Mouse (Mus musculus): ENCODE data around the gene Hjurp. TPM values are rescaled to one million over a fixed set of nuclear protein-coding genes. Genes with fewer than 3 reads are reported as not detected.

The Hjurp gene
- polyA plus RNA-seq, 2 experiments: 38.0 to 61.0 TPM

DNA sequence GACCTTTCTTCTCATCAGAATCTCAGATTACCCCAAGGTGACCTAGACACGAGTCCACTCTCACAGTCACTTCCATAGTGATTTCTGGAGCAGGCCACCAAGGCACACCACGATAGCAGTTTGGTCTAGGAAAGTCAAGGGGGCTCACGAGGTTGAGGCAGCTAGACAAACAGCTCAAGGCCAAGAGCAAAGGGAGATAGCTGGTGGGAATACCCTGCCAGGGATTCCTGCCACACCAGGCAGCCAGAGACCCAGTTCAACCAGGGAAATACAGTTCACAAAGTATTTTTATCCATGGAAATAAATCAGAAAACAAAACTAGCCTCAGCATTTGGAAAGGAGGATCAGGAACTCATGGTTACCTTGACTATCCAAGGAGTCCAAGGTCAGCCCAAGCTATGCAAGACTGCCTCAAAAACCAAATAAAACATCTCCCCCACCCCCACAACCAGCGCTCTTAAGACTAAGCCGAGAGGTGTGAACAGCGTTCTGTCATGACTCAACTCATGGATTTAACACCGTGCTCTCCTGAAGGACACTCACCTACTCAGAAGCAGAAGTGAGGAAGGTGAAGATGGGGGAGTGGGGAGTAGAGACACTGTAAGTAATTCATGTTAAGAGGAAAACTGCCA is 13.1 kb downstream of the Hjurp start:
- no peak overlapping the region for H3K4me2 ChIP-seq (ENCODE audit: low read depth)
- no peak overlapping the region for H3K27ac ChIP-seq
- DNase-seq (ENCODE audit: low read depth in 3 of 3, low spot score in 3 of 3) (no peak), ATAC-seq (ENCODE audit: insufficient read depth) (no peak)
- H3K4me1 ChIP-seq (replicated peaks; ENCODE audit: control insufficient read depth in 2 of 2, insufficient read depth in 2 of 2, low read length in 1 of 2): peaks cover 6 to 31% of the 10 kb centered on the region in 2 experiments; a peak in 3 of 4 replicates
- WGBS (ENCODE audit: insufficient replicate concordance): 78% methylated on average over 7 of the region's 7 CpGs
- H3K9ac ChIP-seq (replicated peaks): no peak overlapping the region
- H3K27me3 ChIP-seq (ENCODE audit: control insufficient read depth, insufficient read depth, low read length): no peaks in the 10 kb centered on the region
- H3K36me3 ChIP-seq (replicated peaks; ENCODE audit: control insufficient read depth, insufficient read depth, low read depth): peaks cover 83% of the 10 kb centered on the region
- TF ChIP-seq CTCF (IDR thresholded peaks at IDR 0.05; ENCODE audit: low read depth): no peak
- TF ChIP-seq EP300 (IDR thresholded peaks at IDR 0.05; ENCODE audit: low read depth): no peak
- H3K4me3 ChIP-seq (ENCODE audit: insufficient read depth in 1 of 2, low read depth in 2 of 2, low read length in 2 of 2): no peak overlapping the region
- no peaks in the 10 kb centered on the region for H3K9me3 ChIP-seq (ENCODE audit: control insufficient read depth, low read length)

GRCm38 (mm10) chr1:88263778-88264177 is 13.7 kb downstream of the Hjurp start:
- DNase-seq (ENCODE audit: low read depth in 3 of 3, low spot score in 3 of 3) (no peak), ATAC-seq (ENCODE audit: insufficient read depth) (no peak)
- no peak overlapping the region for H3K4me3 ChIP-seq (ENCODE audit: insufficient read depth in 1 of 2, low read depth in 2 of 2, low read length in 2 of 2)
- H3K36me3 ChIP-seq (replicated peaks; ENCODE audit: control insufficient read depth, insufficient read depth, low read depth): peaks cover 77% of the 10 kb centered on the region
- no peaks in the 10 kb centered on the region for H3K9me3 ChIP-seq (ENCODE audit: control insufficient read depth, low read length)
- no peak overlapping the region for H3K9ac ChIP-seq (replicated peaks)
- WGBS (ENCODE audit: insufficient replicate concordance): 75% methylated on average over 5 of the region's 5 CpGs
- TF ChIP-seq EP300 (IDR thresholded peaks at IDR 0.05; ENCODE audit: low read depth): no peak
- no peak for TF ChIP-seq CTCF (IDR thresholded peaks at IDR 0.05; ENCODE audit: low read depth)
- H3K4me1 ChIP-seq (replicated peaks; ENCODE audit: control insufficient read depth in 2 of 2, insufficient read depth in 2 of 2, low read length in 1 of 2): peaks cover 6 to 34% of the 10 kb centered on the region in 2 experiments; a peak in 3 of 4 replicates
- H3K27me3 ChIP-seq (ENCODE audit: control insufficient read depth, insufficient read depth, low read length): no peaks in the 10 kb centered on the region
- no peak overlapping the region for H3K4me2 ChIP-seq (ENCODE audit: low read depth)
- no peak overlapping the region for H3K27ac ChIP-seq

DNA sequence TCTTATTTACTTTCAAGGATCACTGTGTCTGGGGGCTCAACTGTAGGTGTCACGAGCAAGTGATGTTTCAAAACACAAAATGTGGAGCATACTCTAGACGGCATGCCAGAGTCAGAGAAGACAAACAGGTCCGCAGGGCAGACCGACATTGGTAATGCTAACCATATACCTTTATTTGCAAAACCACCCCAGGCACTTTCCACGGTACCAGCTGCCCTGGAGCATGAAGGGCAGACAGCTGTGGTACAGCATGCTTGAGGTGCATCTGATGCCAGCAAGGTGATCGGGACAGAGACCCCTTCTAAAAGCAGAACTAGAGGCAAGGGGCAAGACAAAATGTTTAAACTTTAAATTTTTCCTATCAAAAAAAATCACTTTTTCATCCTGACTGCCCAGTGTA is 14.5 kb downstream of the Hjurp start:
- no peak overlapping the region for H3K4me3 ChIP-seq (ENCODE audit: insufficient read depth in 1 of 2, low read depth in 2 of 2, low read length in 2 of 2)
- H3K27ac ChIP-seq: no peak overlapping the region
- TF ChIP-seq CTCF (IDR thresholded peaks at IDR 0.05; ENCODE audit: low read depth) (no peak), EP300 (IDR thresholded peaks at IDR 0.05; ENCODE audit: low read depth) (no peak)
- H3K9ac ChIP-seq (replicated peaks): no peak overlapping the region
- DNase-seq (ENCODE audit: low read depth in 3 of 3, low spot score in 3 of 3): no peak
- no peaks in the 10 kb centered on the region for H3K9me3 ChIP-seq (ENCODE audit: control insufficient read depth, low read length)
- WGBS (ENCODE audit: insufficient replicate concordance): 64% methylated on average over 6 of the region's 6 CpGs
- ATAC-seq (ENCODE audit: insufficient read depth): no peak
- H3K4me1 ChIP-seq (replicated peaks; ENCODE audit: control insufficient read depth in 2 of 2, insufficient read depth in 2 of 2, low read length in 1 of 2): peaks cover 6 to 34% of the 10 kb centered on the region in 2 experiments; a peak in 3 of 4 replicates
- H3K4me2 ChIP-seq (ENCODE audit: low read depth): no peak overlapping the region
- H3K27me3 ChIP-seq (ENCODE audit: control insufficient read depth, insufficient read depth, low read length): no peaks in the 10 kb centered on the region
- H3K36me3 ChIP-seq (replicated peaks; ENCODE audit: control insufficient read depth, insufficient read depth, low read depth): peaks cover 69% of the 10 kb centered on the region

GRCm38 (mm10) chr1:88262255-88262654 is 15.2 kb downstream of the Hjurp start:
- WGBS (ENCODE audit: insufficient replicate concordance): 77% methylated on average over 4 of the region's 4 CpGs
- TF ChIP-seq EP300 (IDR thresholded peaks at IDR 0.05; ENCODE audit: low read depth): no peak
- TF ChIP-seq CTCF (IDR thresholded peaks at IDR 0.05; ENCODE audit: low read depth): no peak
- no peaks in the 10 kb centered on the region for H3K9me3 ChIP-seq (ENCODE audit: control insufficient read depth, low read length)
- H3K27ac ChIP-seq: no peak overlapping the region
- peaks cover 62% of the 10 kb centered on the region for H3K36me3 ChIP-seq (replicated peaks; ENCODE audit: control insufficient read depth, insufficient read depth, low read depth)
- peaks cover 6 to 34% of the 10 kb centered on the region in 2 experiments; a peak in 3 of 4 replicates for H3K4me1 ChIP-seq (replicated peaks; ENCODE audit: control insufficient read depth in 2 of 2, insufficient read depth in 2 of 2, low read length in 1 of 2)
- H3K27me3 ChIP-seq (ENCODE audit: control insufficient read depth, insufficient read depth, low read length): no peaks in the 10 kb centered on the region
- H3K4me3 ChIP-seq (ENCODE audit: insufficient read depth in 1 of 2, low read depth in 2 of 2, low read length in 2 of 2): no peak overlapping the region
- H3K4me2 ChIP-seq (ENCODE audit: low read depth): no peak overlapping the region
- ATAC-seq (ENCODE audit: insufficient read depth) (no peak), DNase-seq (ENCODE audit: low read depth in 3 of 3, low spot score in 3 of 3) (no peak)
- no peak overlapping the region for H3K9ac ChIP-seq (replicated peaks)

GRCm38 (mm10) chr1:88261706-88262105 is 15.7 kb downstream of the Hjurp start:
- TF ChIP-seq CTCF (IDR thresholded peaks at IDR 0.05; ENCODE audit: low read depth) (no peak), EP300 (IDR thresholded peaks at IDR 0.05; ENCODE audit: low read depth) (no peak)
- Histone ChIP-seq H3K4me2 (ENCODE audit: low read depth) (no peak overlapping the region), H3K4me3 (ENCODE audit: insufficient read depth in 1 of 2, low read depth in 2 of 2, low read length in 2 of 2) (no peak overlapping the region), H3K27me3 (ENCODE audit: control insufficient read depth, insufficient read depth, low read length) (no peaks in the 10 kb centered on the region), H3K9me3 (ENCODE audit: control insufficient read depth, low read length) (no peaks in the 10 kb centered on the region), H3K9ac (replicated peaks) (no peak overlapping the region), H3K4me1 (replicated peaks; ENCODE audit: control insufficient read depth in 2 of 2, insufficient read depth in 2 of 2, low read length in 1 of 2) (peaks cover 6 to 34% of the 10 kb centered on the region in 2 experiments; a peak in 3 of 4 replicates), H3K27ac (no peak overlapping the region), H3K36me3 (replicated peaks; ENCODE audit: control insufficient read depth, insufficient read depth, low read depth) (peaks cover 56% of the 10 kb centered on the region)
- WGBS (ENCODE audit: insufficient replicate concordance): 70% methylated on average over 7 of the region's 7 CpGs
- peak; percentile 1 for ATAC-seq (ENCODE audit: insufficient read depth)
- DNase-seq (ENCODE audit: low read depth in 3 of 3, low spot score in 3 of 3): no peak
